Mouse (Mus musculus) lung, postnatal 14 days (tissue): ENCODE data around the gene Evc2.

Experiments used
- DNase-seq: peaks from one replicate; pipeline ENCODE4 v3.0.0; 2021

The Evc2 gene

DNA sequence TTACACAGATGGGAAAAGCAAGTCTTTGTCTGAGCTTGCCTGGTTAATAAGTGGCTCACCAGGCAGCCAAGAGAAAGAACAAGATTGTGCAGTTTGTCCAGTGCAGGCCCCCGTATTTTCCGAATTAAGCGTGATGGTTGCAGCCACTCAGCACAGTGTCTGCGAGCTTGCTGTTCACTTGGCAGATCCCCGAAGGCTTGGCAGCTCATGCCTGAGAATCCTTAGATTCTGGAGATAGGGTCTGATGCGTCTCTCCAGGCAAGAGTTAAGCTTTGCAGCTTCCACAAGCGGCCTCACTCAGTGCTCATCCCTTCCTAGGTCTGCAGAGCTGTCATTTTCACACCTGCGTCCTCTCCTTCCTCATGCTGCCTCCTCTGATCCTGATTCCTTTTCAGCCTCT lies 30.5 kb downstream of the Evc2 start:
- no peak for DNase-seq

DNA sequence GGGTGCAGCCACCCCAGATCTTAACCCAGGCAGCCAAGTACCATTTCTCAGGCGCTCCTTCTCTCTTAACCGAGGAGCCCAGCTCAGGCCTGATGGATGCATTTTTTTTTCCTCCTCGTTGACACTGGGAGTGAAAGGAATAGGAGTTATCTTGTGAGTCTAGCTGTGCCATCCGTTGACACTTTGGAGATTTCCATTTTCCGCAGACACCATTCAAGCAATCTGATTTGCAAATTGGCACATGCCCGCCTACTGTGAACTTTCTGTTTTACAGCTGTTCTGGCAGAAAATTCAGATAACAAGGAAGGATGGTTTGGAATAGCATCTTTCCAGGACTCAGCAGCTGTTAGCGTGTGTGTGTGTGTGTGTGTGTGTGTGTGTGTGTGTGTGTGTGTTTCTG lies 39.1 kb downstream of the Evc2 start:
- DNase-seq: no peak

DNA sequence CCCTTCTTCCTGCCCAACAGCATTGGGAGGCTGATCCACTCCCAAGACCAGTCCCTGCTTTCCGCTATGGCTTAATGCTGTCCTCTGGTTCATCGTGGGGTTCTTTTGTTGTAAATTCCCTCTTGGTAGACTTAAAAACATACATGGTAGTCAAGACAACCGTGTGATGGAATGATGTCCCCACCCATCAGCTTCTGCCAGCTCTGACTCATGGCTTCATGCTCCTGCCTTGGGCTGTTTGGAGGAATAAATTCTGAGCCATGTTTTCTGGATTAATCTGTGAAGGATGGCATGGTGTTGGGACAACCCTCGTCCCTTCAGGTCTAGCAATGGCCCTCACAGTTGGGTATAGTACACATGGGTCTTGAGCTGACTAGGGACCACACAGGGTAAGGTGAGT lies 42.3 kb downstream of the Evc2 start:
- DNase-seq: no peak

DNA sequence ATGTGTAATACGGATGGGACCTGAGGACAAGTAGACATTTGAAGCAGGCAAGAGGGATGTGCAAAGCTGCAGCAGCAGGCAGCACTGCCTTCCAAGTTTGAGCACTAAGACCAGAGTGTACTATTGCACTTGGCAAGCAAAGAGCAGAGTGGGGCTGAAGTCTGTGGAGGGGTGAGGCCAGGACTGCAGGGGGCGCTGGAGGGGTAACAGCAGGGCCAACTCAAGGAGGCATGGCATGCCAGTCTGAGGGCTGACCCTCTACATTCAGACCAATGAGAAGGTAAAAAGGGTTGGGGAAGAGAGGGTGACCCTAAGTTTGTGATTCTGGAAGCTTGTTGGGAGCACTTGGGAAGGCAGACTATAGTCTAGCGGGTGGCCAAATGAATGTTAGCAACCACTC lies 45.3 kb downstream of the Evc2 start:
- DNase-seq: no peak

DNA sequence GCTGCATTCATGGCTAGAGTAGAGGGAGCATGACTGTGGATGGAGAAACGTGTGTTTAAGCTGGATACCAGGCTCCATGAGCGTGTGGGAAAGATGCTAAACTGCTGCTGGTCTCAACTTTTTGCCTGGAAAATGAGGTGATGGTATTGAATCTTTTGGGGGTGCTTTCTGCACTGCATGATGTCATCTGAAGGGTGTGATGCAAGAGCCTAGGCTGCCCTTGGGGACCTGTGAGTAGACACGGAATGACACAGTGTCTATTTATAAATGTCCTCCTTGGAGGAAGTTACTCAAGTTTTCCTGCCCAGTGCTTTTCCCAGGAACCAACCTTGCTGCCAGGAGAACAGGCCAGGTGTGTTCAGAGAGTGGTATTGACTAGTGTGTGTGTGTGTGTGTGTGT lies 50.3 kb downstream of the Evc2 start:
- no peak for DNase-seq

DNA sequence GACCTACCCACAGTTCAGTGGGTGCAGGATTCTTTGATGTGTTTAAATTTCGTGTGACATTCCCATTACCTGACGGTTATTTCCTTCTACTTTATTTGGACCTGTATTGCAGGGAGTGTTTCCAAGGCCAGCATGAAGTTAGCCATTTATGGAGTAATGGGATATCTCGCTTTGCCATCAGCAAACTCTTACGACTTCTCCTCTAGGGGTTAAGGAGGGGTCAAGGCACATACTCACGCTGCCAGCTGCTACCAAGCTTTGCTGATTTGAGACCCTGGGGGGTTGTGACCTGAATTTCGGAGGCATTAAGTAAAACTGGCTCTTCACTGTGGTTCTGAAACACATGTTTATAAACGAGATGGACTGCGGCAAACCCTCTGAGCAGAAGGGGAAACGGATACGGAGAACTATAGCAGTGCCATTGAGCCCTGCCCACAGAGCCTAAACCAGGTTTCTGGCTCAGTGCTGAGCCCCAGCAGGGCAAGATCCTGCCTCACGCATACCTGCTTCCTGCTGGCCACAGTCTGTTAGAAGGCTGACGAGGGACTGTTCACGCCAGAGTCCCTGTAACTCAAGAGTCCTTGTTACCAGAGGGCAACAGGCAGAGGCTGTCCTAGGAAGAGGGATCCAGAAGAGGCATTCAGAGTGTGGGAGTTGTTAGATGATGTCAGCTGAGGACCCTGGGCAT lies 51.7 kb downstream of the Evc2 start:
- DNase-seq: no peak

DNA sequence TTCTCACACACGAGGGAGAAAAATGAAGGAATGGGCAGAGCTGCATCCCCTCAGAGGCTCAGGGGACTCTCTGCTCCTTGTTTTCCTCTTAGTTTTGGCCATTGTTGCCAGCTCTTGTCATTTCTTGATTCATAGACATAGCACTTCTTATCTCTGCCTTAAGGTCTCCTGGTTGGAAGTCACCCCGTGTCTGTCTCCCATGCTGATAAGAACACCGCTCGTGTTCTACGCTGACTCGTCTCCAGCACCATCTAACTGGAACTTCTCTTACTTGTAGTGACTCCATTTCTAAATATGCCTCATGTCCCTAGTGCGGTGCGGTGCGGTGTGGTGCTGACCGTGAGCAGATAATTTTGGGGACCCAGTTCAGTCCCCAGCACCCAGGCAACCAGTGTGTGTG lies 52.6 kb downstream of the Evc2 start:
- DNase-seq: no peak

DNA sequence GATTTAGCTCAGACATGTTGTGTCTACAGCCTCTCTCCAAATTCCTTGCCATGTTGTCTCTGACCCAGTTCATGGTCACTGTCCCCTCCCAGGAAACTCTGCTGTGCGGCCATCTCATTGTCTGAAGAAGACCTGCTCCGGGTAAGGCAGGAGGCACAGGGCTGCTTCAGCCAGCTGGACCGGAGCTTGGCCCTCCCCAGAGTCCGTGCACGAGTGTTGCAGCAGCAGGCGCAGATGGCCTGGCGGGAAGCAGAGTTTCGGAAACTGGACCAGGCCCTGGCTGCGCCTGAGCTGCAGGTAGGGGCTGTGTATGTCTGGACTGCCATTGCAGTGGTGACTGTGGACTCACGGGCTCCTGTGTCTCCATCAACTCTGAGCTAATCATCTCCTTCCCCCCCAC lies 53.6 kb downstream of the Evc2 start:
- no peak for DNase-seq

DNA sequence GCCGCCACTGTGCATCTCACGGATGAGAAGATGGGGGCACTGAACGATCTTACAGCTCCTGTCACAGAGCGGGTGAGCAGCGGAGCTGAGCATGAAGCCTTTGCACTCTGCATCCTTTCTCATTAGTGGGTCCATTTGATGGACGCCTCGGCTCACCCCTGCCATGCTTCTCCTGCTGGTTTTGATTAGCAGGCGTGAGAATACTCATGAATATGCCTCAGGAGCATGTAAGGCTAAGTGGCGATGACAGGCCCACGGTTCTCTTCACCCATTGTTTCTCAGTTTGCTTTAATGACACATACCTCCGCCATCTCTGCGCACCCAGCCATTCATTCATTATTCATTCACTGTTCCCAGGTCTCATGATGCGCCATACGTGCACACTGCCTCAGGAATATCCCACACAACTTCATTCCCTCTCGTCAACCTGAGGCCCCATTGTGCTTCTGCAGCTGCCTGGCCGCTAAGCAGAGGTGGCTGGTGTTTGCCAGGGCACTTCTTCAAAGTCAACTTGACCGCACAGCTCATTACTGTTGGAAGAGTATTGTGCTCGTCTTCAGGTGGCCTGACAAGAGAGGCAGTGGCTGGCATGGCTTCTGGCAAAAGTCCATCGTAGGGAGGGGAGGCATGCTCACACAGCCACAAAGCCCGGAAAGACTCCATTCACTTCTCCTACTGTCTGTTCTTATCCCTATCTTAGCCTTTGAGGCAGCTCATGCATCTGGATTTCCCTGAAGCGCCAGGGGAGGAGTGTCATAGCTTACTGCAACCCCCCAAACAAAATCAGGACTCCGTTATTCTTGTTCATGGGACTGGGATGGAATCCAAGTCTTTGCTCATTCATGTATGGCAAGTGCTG lies 57.1 kb downstream of the Evc2 start:
- DNase-seq: no peak

DNA sequence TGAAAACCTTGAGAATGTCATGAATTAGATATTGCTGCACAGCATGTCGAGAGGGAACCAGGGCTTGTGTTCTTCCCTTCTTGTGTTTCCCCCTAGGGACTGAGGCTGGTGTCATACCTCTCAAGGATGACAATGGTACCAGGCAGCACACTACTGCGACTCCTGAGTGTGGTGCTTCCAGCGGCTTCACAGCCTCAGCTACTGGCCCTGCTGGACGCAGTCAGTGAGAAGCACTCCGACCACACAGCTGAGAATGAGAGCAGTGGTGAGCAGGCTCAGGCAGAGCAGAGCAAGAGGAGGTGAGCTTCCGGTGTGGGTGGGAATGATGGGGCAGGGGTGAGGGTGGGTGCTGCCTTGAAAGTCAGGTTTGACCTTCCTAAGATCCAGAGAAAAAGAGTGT lies 80.7 kb downstream of the Evc2 start:
- no peak for DNase-seq

DNA sequence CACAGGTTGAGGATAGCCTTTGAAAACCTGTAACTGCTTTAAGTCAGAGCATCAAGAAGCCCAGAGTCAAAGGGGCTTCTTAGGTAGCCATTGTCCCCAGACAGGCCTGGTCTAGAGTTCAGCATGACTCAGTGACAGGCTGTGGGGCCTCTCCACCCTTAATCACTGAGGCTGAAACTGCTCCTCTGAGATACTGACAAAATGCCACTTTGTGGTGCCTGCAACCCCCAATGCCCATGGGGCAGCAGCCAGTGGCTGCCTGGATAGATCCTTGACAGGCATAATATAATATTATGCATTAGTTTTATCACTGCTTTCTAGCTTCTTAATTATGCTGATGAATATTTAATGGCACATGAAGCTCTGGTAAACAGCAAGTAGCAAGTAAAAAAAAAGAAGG lies 88.9 kb downstream of the Evc2 start:
- no peak for DNase-seq

DNA sequence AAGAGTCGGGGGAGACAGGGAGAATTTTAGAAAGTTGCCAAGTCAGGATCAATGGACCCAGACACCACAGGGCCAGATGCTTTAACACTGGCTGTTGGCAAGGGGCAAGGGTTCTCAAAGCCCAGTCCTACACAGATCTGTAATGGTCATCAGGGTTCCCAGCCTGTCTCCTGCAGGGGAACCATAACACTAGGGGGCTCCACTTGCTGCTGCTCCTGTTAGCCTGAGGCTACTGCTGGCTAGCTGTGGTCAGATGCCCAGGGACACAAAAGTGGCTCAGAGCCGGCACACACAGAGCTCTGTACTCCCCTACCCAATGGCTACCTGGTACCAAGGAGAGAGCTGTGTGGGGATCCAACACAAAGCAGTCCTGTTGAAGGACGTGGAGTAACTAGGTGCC lies 97.1 kb downstream of the Evc2 start:
- DNase-seq: no peak

DNA sequence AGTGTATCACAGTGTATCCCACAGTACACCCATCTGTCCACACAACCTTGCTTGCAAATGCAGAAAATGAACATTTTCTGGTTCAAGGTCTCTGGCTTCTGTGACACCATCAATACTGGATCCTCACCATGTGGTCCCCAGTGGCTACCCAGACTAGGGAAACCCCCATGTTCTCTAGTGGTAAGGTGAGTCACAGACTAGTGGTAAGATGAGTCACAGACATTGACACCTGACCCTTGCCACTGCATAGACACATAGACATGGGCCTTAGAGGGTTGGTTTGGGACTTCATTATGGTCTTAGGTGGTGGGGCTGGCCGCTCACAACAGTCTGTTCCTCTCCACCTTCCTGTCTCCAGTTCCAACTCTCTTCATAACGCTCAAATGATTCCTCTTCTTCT lies 104.5 kb downstream of the Evc2 start:
- no peak for DNase-seq

DNA sequence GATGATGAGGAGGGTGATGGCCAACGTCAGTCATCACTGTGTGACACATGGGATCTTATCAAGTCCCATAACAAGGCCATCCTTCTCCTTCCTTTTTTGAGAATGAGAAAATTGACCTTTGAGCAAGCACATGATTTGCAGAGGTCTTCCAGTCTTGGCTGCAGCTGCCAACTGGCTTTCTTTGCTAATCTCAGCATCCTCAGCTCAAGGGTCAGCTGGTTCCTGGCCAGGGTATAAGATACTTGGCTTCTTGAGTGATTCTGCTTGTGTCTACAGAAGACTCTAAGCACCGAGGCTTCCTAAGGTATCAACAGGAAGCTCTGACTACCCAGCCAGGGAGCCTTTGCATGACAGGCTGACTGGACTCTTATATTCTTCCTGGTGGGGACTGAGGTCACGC lies 109.2 kb downstream of the Evc2 start:
- no peak for DNase-seq

DNA sequence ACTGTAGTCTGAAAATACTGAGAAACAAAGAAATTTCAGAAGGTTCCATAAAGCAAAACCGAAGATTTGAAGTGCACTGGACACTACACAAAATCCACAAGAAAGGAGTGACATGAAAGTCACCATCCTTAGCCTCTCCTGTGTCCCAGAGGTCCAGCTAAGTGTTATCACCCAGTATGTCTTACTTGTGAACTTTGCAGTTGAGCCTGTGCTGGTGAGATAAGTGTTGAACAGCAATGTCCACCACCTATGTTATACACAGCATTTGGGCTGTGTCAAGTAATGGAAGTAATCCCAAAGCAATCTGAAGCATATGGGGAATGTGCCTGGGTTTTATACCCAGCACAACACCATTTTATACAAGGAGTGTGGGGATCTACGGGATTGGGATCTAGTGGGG lies 118.3 kb downstream of the Evc2 start:
- DNase-seq: no peak

DNA sequence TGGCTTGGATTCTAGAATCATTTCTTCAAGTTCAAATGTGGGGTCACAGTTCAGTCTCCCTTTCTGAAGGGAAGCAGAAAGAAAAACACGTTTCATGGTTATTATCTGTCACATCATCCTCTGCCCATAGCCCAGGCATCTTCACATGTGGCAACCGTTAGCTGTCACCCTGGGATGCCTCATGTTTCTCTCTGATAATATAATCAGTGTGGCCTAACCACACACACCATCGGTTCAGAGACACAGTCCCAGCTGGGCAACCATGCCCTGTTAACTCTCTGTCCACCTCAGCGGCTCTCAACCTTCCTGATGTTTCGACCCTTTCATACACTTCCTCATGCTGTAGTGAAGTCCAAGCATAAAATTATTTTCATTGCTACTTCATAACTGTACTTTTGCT lies 118.9 kb downstream of the Evc2 start:
- DNase-seq: no peak

DNA sequence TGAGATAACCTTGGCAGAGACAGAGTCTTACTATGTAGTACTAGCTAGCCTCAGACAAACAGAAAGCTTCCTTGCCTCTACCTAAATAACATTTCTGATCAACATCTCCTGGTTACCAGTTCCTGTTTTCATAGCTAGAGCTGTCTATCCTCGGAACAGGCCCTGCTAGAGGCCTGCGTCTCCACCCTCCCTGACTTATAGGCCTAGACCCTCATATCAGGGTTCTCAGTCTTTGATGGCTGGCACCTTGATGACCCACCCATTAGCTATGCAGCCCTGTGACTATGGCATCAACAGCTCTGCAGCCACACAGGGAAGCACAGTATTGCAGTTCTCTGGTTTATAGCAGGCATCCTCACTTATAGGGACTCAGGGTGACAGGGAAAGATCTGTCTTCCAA lies 119.5 kb downstream of the Evc2 start:
- no peak for DNase-seq

DNA sequence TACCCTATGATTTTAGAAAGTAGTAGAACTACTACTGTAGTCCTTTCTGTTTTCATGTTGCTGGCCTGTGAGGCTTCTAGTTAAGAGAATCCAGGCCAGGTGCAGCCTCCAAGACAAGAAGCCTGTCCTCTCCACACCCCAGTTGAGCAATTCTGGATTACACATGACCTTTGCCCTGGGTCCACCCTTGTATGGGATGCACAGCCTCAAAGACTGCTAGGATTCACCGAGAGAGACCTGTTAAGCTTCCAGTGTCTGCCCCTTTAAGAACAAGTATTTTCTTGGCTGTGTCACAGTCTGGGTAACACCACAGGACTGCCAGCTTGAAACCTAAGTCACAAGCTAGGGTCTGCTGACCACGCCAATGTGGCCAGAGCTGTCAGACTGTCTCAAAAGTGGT lies 119.9 kb downstream of the Evc2 start:
- DNase-seq: no peak

DNA sequence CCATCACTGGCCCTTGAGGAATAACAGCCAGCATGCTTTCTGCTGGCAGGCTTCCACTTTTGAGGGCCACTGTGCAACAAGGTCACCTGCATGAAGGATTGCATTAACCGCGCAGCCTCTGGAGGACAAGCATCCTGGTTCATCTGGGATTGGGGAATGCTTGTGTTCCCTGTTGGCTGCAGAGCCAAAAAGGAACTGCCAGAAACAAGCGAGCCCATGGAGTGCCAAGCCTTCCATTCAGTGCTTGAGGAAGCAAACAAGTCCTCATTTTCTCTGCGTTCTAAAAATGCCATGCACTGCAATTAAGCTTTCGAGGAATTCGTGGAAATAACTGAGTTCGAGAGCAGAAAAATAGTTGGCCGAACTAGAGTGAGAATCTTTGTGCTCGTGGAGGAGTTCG lies 127.2 kb downstream of the Evc2 start:
- no peak for DNase-seq

DNA sequence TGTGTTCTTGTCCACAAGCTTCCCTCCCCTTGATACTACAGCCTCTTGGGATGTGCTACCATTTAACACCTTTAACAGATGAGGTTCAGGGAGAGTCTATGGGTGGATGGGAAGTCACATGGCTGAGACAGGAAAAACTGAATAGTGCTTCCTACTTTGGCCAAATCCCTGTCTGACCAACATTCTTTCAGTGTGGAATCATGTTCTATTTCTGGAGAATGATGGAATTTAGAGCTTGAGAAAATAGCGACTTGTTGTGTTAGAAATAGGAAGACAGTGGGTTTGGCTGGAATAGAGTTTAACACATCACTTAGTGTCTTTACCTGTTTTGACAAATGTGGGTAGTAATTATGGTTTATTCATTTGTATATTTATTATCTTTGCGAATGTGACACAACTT lies 129.3 kb downstream of the Evc2 start:
- DNase-seq: no peak

DNA sequence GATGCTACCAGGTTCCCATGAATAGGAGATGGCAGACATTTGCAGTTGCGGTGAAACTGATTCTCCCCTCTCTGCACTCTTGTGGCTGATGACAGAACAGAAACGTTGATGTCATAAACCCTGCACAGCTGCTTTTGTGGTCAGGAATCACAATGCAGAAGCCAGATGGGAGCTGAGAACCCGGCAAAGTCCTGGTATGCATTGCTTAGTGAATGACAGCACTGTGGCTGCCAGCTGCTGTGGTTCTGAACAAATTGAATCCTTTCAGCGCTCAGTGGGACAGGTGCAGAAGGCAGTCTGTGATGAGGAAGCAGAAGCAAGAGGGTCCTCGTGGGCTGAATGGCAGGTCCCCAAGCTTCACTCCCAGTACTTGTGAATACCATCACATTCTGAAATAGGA lies 130.7 kb downstream of the Evc2 start:
- DNase-seq: no peak

DNA sequence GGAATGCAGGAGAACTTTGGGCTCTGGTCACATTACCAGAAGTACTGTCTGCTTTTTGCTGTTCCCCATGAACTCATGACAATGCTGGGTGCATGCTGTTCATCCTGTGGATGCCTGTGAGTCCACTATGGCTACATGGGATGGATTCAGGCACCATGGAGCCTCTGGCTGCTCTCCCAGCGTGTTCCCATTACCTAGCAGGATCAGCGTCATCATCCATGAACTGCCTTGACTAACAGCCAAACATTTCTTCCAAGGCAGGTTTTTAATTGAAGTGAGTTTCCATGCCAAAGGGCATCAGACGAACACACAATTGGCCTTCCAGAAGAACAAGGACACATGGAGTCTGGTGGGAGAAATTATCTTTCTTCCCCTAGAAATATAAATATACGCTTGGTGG lies 133.3 kb downstream of the Evc2 start:
- no peak for DNase-seq

DNA sequence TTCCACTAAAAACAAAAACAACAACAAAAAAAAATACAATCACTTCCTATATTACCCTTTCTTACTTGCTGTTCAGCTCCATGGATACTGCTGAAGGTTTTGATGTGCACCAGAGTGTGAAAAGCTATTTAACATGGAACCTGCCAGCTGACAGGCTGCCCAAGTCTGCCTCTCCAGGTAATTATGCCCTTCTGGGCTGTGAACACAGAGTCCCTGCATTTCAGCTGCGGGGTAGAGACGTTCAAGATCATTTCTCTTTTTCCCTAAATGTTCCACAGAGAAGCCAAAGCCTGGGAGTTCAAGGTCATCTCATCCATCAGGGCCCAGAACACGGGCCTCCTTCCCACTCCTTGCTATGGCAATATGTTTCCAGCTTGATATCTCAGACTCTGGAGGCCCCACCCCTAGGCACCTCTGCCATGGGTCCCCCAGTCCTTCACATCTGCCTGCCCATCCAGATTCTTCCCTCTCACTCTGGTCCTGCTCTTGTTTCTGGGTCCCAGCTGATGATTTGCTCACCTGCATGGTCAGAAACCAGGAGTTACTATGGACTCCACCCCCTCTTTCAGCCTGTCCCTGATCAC lies 133.8 kb downstream of the Evc2 start:
- DNase-seq: no peak
